Mouse (Mus musculus) ovary, adult 10 weeks (tissue): ENCODE data around the gene Nrxn2. TPM values are rescaled to one million over a fixed set of nuclear protein-coding genes. Genes with fewer than 3 reads are reported as not detected.

ENCODE experiments used
- polyA plus RNA-seq: library from polyadenylated mRNA; stranded (reverse); fragments of 350-450 nt; fragmentation: Illumina TruSeq; extraction: RNeasy Lipid Tissue Mini Kit (QIAGEN cat#74804); gene quantifications from one replicate; pipeline ENCODE4 v1.2.3, GENCODE M21; 2014

Gene Nrxn2
- polyA plus RNA-seq = 0.14 TPM

GRCm38 (mm10) chr19:6418233-6418879 lies at the start of gene Nrxn2:
Nrxn2 (plus strand) TSS chr19:6418731.

GRCm38 (mm10) chr19:6384128-6384527 lies 34.4 kb upstream of the Nrxn2 start, which contains the start of gene Pygm:
Pygm (plus strand) TSS chr19:6384399.

GRCm38 (mm10) chr19:6399285-6400095 lies 19.0 kb upstream of the Nrxn2 start, which contains the start of gene Rasgrp2:
Rasgrp2 (plus strand) TSS chr19:6399340.

GRCm38 (mm10) chr19:6542367-6543034 lies 124.0 kb downstream of the Nrxn2 start, which contains the start of gene Slc22a12:
Slc22a12 (minus strand) TSS chr19:6543032.

Other genes with a start within 250 kb of the Nrxn2 start
- gene Majin, start 234.3 kb upstream of the Nrxn2 start, polyA plus RNA-seq = not detected
- gene Gpha2, start 192.4 kb upstream of the Nrxn2 start, polyA plus RNA-seq = not detected
- 1.1 TPM for gene Ppp2r5b, start 182.9 kb upstream of the Nrxn2 start, polyA plus RNA-seq
- not detected for gene Atg2a, start 177.1 kb upstream of the Nrxn2 start, polyA plus RNA-seq
- 10.2 TPM for gene Ehd1, start 142.0 kb upstream of the Nrxn2 start, polyA plus RNA-seq
- gene Cdc42bpg, start 112.3 kb upstream of the Nrxn2 start, polyA plus RNA-seq = 1.2 TPM
- 8.8 TPM for gene Men1, start 83.8 kb upstream of the Nrxn2 start, polyA plus RNA-seq
- gene Map4k2, start 77.6 kb upstream of the Nrxn2 start, polyA plus RNA-seq = 3.8 TPM
- 146 TPM for gene Sf1, start 55.0 kb upstream of the Nrxn2 start, polyA plus RNA-seq
- gene Pygm, start 34.3 kb upstream of the Nrxn2 start, polyA plus RNA-seq = 9.0 TPM
- 0.83 TPM for gene Rasgrp2, start 19.4 kb upstream of the Nrxn2 start, polyA plus RNA-seq
- gene Slc22a12, start 124.3 kb downstream of the Nrxn2 start, polyA plus RNA-seq = not detected